ENCODE assay signal across 17 mouse cellular contexts in genomic region chr2:52477550-52477907, GRCm38 (mm10). TPM values are rescaled to one million over a fixed set of nuclear protein-coding genes. Genes with fewer than 3 reads are reported as not detected.
DNase-seq lines count a peak whose midpoint lies in the region; ATAC-seq and TF ChIP-seq lines count a peak whose summit lies in the region.
"Had no signal": no experiment of that assay in that cellular context is flagged by ENCODE, and none has a peak within 500 bp of the region (broad histone marks: within the 10 kb centered on the region; RNA-seq: fewer than 3 reads in every experiment).

No protein-coding gene starts in this region.

- 0 out of 2 replicates have a peak overlapping the region, but pooled peaks have one; percentile 10 for H3K4me3 ChIP-seq in heart, embryonic 11.5 days (ENCODE audit: low read depth, low read length)
- H3K4me3 ChIP-seq in heart, embryonic 15.5 days: no peak overlapping the region
- no peak overlapping the region for H3K4me3 ChIP-seq in lung, adult 2 months (replicated peaks; ENCODE audit: extremely low read depth, low read depth, low read length)
- H3K4me3 ChIP-seq: embryonic facial prominence, embryonic 12.5 days; forebrain, embryonic 15.5 days; hindbrain, embryonic 15.5 days; kidney, embryonic 15.5 days had no signal

- intact Hi-C loops in heart, postnatal 14 days (cut with DNase I): no loop called here

- no peak for TF ChIP-seq POLR2A in lung, adult 2 months (IDR thresholded peaks at IDR 0.05; ENCODE audit: borderline replicate concordance, extremely low read depth, low read depth, low read length)

- peak overlapping the region; percentile 40 for H3K4me2 ChIP-seq in heart, embryonic 11.5 days
- H3K4me2 ChIP-seq in heart, embryonic 15.5 days: peak overlapping the region; percentile 32
- H3K4me2 ChIP-seq: embryonic facial prominence, embryonic 12.5 days; forebrain, embryonic 15.5 days; hindbrain, embryonic 15.5 days; kidney, embryonic 15.5 days had no signal

- no peaks in the 10 kb centered on the region for H3K9me3 ChIP-seq in heart, embryonic 11.5 days (replicated peaks; ENCODE audit: control insufficient read depth, low read length)
- H3K9me3 ChIP-seq in heart, embryonic 15.5 days (replicated peaks): no peaks in the 10 kb centered on the region
- H3K9me3 ChIP-seq: embryonic facial prominence, embryonic 12.5 days; forebrain, embryonic 15.5 days; hindbrain, embryonic 15.5 days; kidney, embryonic 15.5 days had no signal

- peaks cover 14% of the 10 kb centered on the region; the same call in 1 of the 2 replicates for H3K4me1 ChIP-seq in heart, embryonic 11.5 days (ENCODE audit: control insufficient read depth, insufficient read depth, low read length)
- H3K4me1 ChIP-seq in heart, embryonic 15.5 days (replicated peaks): peaks cover 9% of the 10 kb centered on the region
- no peaks in the 10 kb centered on the region for H3K4me1 ChIP-seq in lung, adult 2 months (ENCODE audit: control insufficient read depth, insufficient read depth, low read length)
- H3K4me1 ChIP-seq: embryonic facial prominence, embryonic 12.5 days; hindbrain, embryonic 15.5 days had no signal

- no peaks in the 10 kb centered on the region for H3K27me3 ChIP-seq in heart, embryonic 11.5 days (ENCODE audit: control insufficient read depth, insufficient read depth, low read length)
- H3K27me3 ChIP-seq in heart, embryonic 15.5 days: no peaks in the 10 kb centered on the region
- H3K27me3 ChIP-seq: forebrain, embryonic 15.5 days; hindbrain, embryonic 15.5 days; kidney, embryonic 15.5 days had no signal

- WGBS in heart, embryonic 11.5 days (ENCODE audit: insufficient replicate concordance): 56% methylated on average over 13 of the region's 13 CpGs
- WGBS in heart, embryonic 15.5 days: 51% methylated on average over 13 of the region's 13 CpGs
- 81% methylated on average over 13 of the region's 13 CpGs for WGBS in lung, adult 2 months

- TF ChIP-seq CTCF in lung, adult 2 months (IDR thresholded peaks at IDR 0.05; ENCODE audit: insufficient read depth, low read length): no peak

- peak; percentile 44 for DNase-seq in cerebellum, adult 9-11 months
- no peak for DNase-seq in cerebellum, postnatal 25 days
- DNase-seq in heart, postnatal 4 days: no peak
- DNase-seq in heart, postnatal 14 days: no peak
- peak; percentile 19 for DNase-seq in lung, adult 2 months
- no peak for DNase-seq in lung, postnatal 10 days
- DNase-seq: cerebellum, adult 18-20 months; cerebellum, postnatal 14 days; gastrocnemius, postnatal 10 days; kidney, adult 2 months had no signal

- 0 out of 2 replicates have a peak overlapping the region, but pooled peaks have one; percentile 39 for H3K9ac ChIP-seq in heart, embryonic 11.5 days (ENCODE audit: low read depth, low read length)
- no peak overlapping the region for H3K9ac ChIP-seq in heart, embryonic 15.5 days
- H3K9ac ChIP-seq: embryonic facial prominence, embryonic 12.5 days; forebrain, embryonic 15.5 days; hindbrain, embryonic 15.5 days; kidney, embryonic 15.5 days had no signal

- ATAC-seq in heart, embryonic 11.5 days (replicated peaks; ENCODE audit: insufficient number of reproducible peaks, low FRiP score, low TSS enrichment): no peak
- ATAC-seq in heart, embryonic 15.5 days (replicated peaks; ENCODE audit: insufficient number of reproducible peaks, insufficient read depth, low FRiP score, low read depth): no peak; the same call in 1 of the 2 replicates
- ATAC-seq: forebrain, embryonic 15.5 days; intestine, embryonic 16.5 days had no signal

- H3K27ac ChIP-seq in heart, embryonic 11.5 days (ENCODE audit: low read depth, low read length): peak overlapping the region; percentile 77
- peak overlapping the region; percentile 64 for H3K27ac ChIP-seq in heart, embryonic 15.5 days
- H3K27ac ChIP-seq: embryonic facial prominence, embryonic 12.5 days; forebrain, embryonic 15.5 days; hindbrain, embryonic 15.5 days; kidney, embryonic 15.5 days had no signal

- no peaks in the 10 kb centered on the region for H3K36me3 ChIP-seq in heart, embryonic 11.5 days (ENCODE audit: control insufficient read depth, insufficient read depth, low read length)
- no peaks in the 10 kb centered on the region for H3K36me3 ChIP-seq in heart, embryonic 15.5 days
- H3K36me3 ChIP-seq: embryonic facial prominence, embryonic 12.5 days; kidney, embryonic 15.5 days had no signal

RNA-seq across cellular contexts. Expression of gene Arl5a, which starts 52.8 kb away (rescaled TPM):
- polyA plus RNA-seq in heart, embryonic 11.5 days (2014; fragmentation: Nextera tagmentation; extraction: Ambion mirVana): 74.4 and 95.6 TPM in 2 replicates
- 10 to 100 TPM; 52.7 to 56.2 TPM for total RNA-seq in heart, postnatal 4 days (2021)
- 42.2 and 45.2 TPM in 2 replicates for polyA plus RNA-seq in heart, embryonic 15.5 days (2015; fragmentation: Nextera tagmentation; extraction: Ambion mirVana)
- 10 to 100 TPM; 33.6 to 36.4 TPM for total RNA-seq in heart, postnatal 14 days (2021)
- 8.1 and 13.0 TPM in 2 replicates for polyA plus RNA-seq in lung, adult 2 months (2012; rRNA removed)

Comparison
In these comparisons a context has a peak if more than half of its experiments do, and no peak if none do; other contexts are left out.
1. DNase-seq: peak in cerebellum, adult 9-11 months (single experiment) and lung, adult 2 months (single experiment); none in cerebellum, postnatal 25 days (0 of 2), heart, postnatal 4 days (single experiment), heart, postnatal 14 days (0 of 2) and lung, postnatal 10 days (single experiment).